Mouse (Mus musculus) liver, embryonic 14.5 days (tissue): ENCODE results near the gene Sox2. TPM values are rescaled to one million over a fixed set of nuclear protein-coding genes. Genes with fewer than 3 reads are reported as not detected.

Source experiments
- ATAC-seq: fragments of 200-750 bp; cut with Nextera tagmentation; 2 replicates; pipeline ENCODE4 v1.8.0; 2017; ENCODE audit warnings: moderate number of reproducible peaks, mild to moderate bottlenecking, moderate library complexity; ENCODE audit not compliant: insufficient read depth
- DNase-seq, 3 experiments: peaks; one replicate each; pipeline ENCODE4 v3.0.0-alpha.2; 2012 to 2013; ENCODE audit warnings: low read depth in 3 of 3, low spot score in 3 of 3
- H3K27ac ChIP-seq: fragments of 300-500 bp; sonication (generic); 2 replicates; pipeline ENCODE4 v1.5.1; 2014; ENCODE audit warnings: moderate library complexity, mild to moderate bottlenecking, control low read depth, inconsistent platforms
- H3K27me3 ChIP-seq: fragments of 300-500 bp; sonication (generic); 2 replicates; pipeline ENCODE4 v1.6.1; 2014; ENCODE audit warnings: mild to moderate bottlenecking, low read length, moderate library complexity; ENCODE audit not compliant: control insufficient read depth, insufficient read depth
- H3K36me3 ChIP-seq: fragments of 300-500 bp; sonication (generic); replicated peaks from 2 replicates; pipeline ENCODE4 v1.6.1; 2014; ENCODE audit warnings: low read depth; ENCODE audit not compliant: control insufficient read depth, insufficient read depth
- H3K4me1 ChIP-seq, 2 experiments: fragments of 200-500 bp in 1 of 2; fragments of 300-500 bp in 1 of 2; sonication (generic) in 1 of 2; replicated peaks; 2 replicates each; pipeline ENCODE4 v1.6.1; 2012 to 2014; ENCODE audit warnings: antibody characterized with exemption in 1 of 2, inconsistent platforms in 1 of 2, low read length in 1 of 2; ENCODE audit not compliant: control insufficient read depth in 2 of 2, insufficient read depth in 2 of 2
- H3K4me2 ChIP-seq: fragments of 300-500 bp; sonication (generic); 2 replicates; pipeline ENCODE4 v1.6.1; 2014; ENCODE audit warnings: low read depth, mild to moderate bottlenecking, control low read depth, moderate library complexity
- H3K4me3 ChIP-seq, 2 experiments: fragments of 200-500 bp in 1 of 2; fragments of 300-500 bp in 1 of 2; sonication (generic) in 1 of 2; 2 replicates each; pipeline ENCODE4 v1.5.1; 2012 to 2014; ENCODE audit warnings: low read depth in 2 of 2, low read length in 2 of 2, mild to moderate bottlenecking in 2 of 2, control low read depth in 1 of 2, inconsistent platforms in 1 of 2, moderate library complexity in 1 of 2; ENCODE audit not compliant: insufficient read depth in 1 of 2
- H3K9ac ChIP-seq: fragments of 300-500 bp; sonication (generic); replicated peaks from 2 replicates; pipeline ENCODE4 v1.6.1; 2014; ENCODE audit warnings: mild to moderate bottlenecking, control low read depth, moderate library complexity
- H3K9me3 ChIP-seq: fragments of 300-500 bp; sonication (generic); 2 replicates; pipeline ENCODE4 v1.6.1; 2016; ENCODE audit warnings: low read length, mixed read lengths; ENCODE audit not compliant: control insufficient read depth
- CTCF ChIP-seq: IDR thresholded peaks from 2 replicates; pipeline ENCODE4 v1.5.1; 2016; ENCODE audit warnings: antibody characterized with exemption, low read depth, control low read depth
- EP300 ChIP-seq: IDR thresholded peaks from 2 replicates; pipeline ENCODE4 v1.6.1; 2016; ENCODE audit warnings: antibody characterized with exemption, low read depth
- WGBS: fragments of 180-500 bp; shearing (Covaris S2); extraction: QIAGEN DNeasy Blood & Tissue Kit; methylation state at CpG from one replicate; pipeline ENCODE4 v1.1.7; 2014; ENCODE audit not compliant: insufficient replicate concordance; 5-methylcytosine and 5-hydroxymethylcytosine counted together
- polyA plus RNA-seq, 2 experiments: library from polyadenylated mRNA; depleted of rRNA in 1 of 2; stranded (reverse) in 1 of 2; unstranded in 1 of 2; fragments of >200 nt; fragmentation: Nextera tagmentation in 1 of 2; extraction: Ambion mirVana in 1 of 2; gene quantifications; 2 replicates each; pipeline versions ENCODE4 v1.2.1 to v1.2.3; 2012 to 2014

Sox2 gene
- polyA plus RNA-seq, 2 experiments = 0.06 TPM; not detected in 1

DNA sequence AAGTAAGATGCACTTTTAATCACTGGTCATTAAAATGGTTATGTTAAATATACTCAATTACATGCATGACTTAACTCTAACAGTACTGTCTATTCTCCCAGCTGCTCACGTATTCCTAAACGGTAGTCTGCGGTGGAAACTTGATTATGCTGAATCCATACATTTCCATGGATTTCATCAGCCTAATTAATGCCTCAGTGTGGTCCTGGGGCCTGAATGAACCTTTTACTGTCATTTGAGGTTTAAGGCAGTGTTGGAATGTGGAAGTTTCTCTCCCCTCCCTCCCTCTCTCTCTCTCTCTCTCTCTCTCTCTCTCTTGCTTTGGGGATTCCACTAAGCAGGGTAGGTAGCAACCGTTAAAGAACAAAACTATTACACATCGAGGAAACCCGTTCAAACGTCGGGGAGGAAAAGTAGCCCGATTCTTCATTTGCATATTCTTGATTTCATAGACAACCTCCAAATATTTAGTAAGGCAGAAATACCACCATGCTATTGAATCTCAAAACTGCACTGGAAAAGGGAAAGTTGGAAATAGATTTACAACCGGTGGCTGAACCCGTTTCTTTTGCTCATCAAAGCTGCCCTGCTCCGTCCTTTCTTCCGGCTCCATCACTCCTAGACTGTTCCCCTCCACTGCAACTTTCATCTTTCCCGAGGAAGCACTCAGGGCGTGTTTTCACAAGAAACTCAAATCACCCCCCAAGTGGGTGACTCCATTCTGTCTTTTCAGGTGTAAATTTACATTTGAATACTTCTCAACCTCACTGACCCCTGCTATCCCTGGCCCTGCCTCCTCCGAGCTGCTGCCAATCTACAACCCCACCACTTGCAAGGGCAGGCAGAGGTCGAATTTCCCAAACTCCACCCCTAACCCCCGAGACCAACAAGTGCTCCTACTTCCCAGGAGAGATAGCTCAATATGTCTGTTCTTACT lies 17.9 kb downstream of the Sox2 start:
- no peak overlapping the region for H3K9ac ChIP-seq
- H3K9me3 ChIP-seq = no peaks in the 10 kb centered on the region
- WGBS = 8% methylated on average over 18 of the region's 18 CpGs
- H3K36me3 ChIP-seq = no peaks in the 10 kb centered on the region
- H3K4me1 ChIP-seq = no peaks in the 10 kb centered on the region
- H3K4me2 ChIP-seq = no peak overlapping the region
- peaks cover 55% of the 10 kb centered on the region for H3K27me3 ChIP-seq
- DNase-seq = no peak
- no peak overlapping the region for H3K4me3 ChIP-seq
- TF ChIP-seq EP300 = no peak
- no peak overlapping the region for H3K27ac ChIP-seq
- no peak for ATAC-seq

DNA sequence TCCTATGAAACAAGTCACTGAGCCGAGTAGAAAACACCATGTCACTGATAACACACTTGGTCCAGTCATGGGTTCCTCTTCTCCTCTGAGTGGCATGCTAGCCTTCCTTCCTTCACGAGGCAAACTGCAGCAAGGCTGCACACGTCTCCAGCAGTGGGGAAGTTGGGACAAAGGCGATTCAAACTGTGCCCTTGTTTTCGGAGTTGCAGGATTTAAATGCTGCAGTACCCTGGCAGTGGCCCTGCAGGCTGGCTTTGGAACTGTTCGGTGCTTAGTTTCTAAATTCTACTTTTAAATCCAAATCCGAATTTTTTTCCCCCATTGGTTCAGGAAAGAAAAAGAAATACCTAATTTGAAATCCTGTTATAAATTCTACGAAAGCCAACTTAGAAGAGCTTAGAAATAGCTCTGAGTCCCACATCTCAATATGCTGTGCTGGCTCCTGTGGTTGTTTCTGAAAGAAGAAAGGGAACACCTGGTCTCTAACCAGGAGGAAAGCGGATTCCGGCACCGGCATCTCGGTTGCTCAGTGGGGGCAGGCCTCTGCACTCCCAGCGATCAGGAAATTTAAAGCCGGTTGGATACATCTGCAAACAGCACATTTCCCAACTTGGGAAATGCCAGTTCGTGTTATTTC lies 20.9 kb downstream of the Sox2 start:
- Histone ChIP-seq H3K27ac (no peak overlapping the region), H3K4me2 (no peak overlapping the region), H3K36me3 (no peaks in the 10 kb centered on the region), H3K4me1 (no peaks in the 10 kb centered on the region), H3K9ac (no peak overlapping the region), H3K9me3 (no peaks in the 10 kb centered on the region), H3K4me3 (no peak overlapping the region), H3K27me3 (peaks cover 26% of the 10 kb centered on the region)
- DNase-seq (no peak), ATAC-seq (no peak)
- no peak for TF ChIP-seq CTCF
- TF ChIP-seq EP300 = no peak
- WGBS = 7% methylated on average over 15 of the region's 15 CpGs

DNA sequence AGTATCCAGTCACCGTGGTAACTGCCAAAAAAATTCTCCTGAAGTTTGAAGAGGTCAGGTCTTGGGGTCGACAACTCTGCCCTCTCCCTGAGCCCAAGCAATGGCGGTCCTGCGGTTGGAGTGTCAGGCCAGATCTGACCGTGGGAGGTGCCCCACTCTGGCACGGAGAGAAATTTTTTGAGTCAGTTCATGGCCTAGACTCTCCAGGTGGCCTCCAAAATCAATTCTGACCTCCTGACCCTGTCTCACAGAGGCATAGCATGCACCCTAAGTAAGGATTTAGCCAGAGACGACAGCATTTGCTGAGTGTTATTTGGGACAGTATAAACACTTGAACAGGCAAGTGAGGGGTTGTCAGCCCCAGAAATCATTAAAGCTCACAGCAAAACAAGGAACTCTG lies 28.6 kb downstream of the Sox2 start:
- no peak for DNase-seq
- no peaks in the 10 kb centered on the region for H3K27me3 ChIP-seq
- 32% methylated on average over 7 of the region's 7 CpGs for WGBS
- H3K27ac ChIP-seq = no peak overlapping the region
- no peaks in the 10 kb centered on the region for H3K36me3 ChIP-seq
- TF ChIP-seq EP300 (no peak), CTCF (no peak)
- ATAC-seq = no peak
- H3K4me3 ChIP-seq = no peak overlapping the region
- no peaks in the 10 kb centered on the region for H3K9me3 ChIP-seq
- H3K4me2 ChIP-seq = no peak overlapping the region
- no peak overlapping the region for H3K9ac ChIP-seq
- H3K4me1 ChIP-seq = no peaks in the 10 kb centered on the region

DNA sequence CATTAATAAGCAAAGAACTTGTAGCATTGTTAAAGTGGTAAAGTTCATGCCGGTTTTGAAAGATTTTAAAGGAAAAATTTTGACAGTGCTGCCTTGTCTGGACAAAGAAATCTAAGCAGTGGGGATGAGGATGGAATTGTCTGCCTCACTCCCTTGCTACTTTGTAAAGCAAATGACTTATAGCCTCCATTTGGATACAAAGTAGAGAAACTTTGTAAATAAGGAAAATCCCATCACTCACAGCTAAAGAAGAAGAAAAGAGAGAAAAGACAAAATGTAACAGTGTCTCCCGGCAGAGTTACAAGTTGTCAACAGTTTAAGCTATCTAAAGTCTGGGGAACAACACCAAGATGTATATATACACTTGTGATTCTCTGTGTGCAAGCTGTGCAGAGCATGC lies 29.2 kb downstream of the Sox2 start:
- ATAC-seq (no peak), DNase-seq (no peak)
- H3K27ac ChIP-seq = no peak overlapping the region
- H3K4me2 ChIP-seq = no peak overlapping the region
- no peaks in the 10 kb centered on the region for H3K27me3 ChIP-seq
- H3K9ac ChIP-seq = no peak overlapping the region
- no peaks in the 10 kb centered on the region for H3K4me1 ChIP-seq
- 55% methylated on average over 2 of the region's 2 CpGs for WGBS
- H3K36me3 ChIP-seq = no peaks in the 10 kb centered on the region
- H3K9me3 ChIP-seq = no peaks in the 10 kb centered on the region
- no peak overlapping the region for H3K4me3 ChIP-seq
- no peak for TF ChIP-seq CTCF
- no peak for TF ChIP-seq EP300

DNA sequence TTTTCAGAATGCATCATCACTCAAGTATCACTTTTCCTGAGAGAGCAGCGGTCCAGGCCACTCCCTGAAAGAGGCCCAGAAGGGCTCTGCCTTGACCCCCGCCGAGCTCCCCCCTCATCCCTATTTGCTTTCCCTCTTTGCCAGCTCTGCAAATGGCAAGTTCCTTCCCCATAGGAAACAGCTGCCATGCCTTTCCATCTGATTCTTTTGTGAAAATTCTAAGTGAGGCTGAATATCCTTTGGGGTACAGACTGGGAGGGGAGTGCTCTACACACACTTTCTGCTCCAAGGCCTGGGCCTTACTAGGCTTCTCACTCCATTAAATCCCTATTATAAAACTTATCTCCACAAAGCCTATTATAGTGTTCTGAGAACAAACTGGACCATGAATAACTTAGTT lies 29.7 kb downstream of the Sox2 start:
- 52% methylated on average over 3 of the region's 3 CpGs for WGBS
- Histone ChIP-seq H3K9ac (no peak overlapping the region), H3K4me1 (no peaks in the 10 kb centered on the region), H3K27ac (no peak overlapping the region), H3K9me3 (no peaks in the 10 kb centered on the region), H3K4me3 (no peak overlapping the region), H3K27me3 (no peaks in the 10 kb centered on the region), H3K36me3 (no peaks in the 10 kb centered on the region), H3K4me2 (no peak overlapping the region)
- DNase-seq (no peak), ATAC-seq (no peak)
- TF ChIP-seq EP300 (no peak), CTCF (no peak)
